Mouse (Mus musculus): ENCODE results near the gene Rab30. TPM values are rescaled to one million over a fixed set of nuclear protein-coding genes. Genes with fewer than 3 reads are reported as not detected.

The Rab30 gene
- polyA plus RNA-seq, 1 experiment, result 1.1 TPM

- 70% methylated on average over 5 of the region's 5 CpGs for WGBS
- DNase-seq (ENCODE audit: low read depth, low spot score), result no peak
These were observed 145.8 kb downstream of the Rab30 start for GRCm38 (mm10) chr7:92887230-92887629.

- no peak for DNase-seq (ENCODE audit: low read depth, low spot score)
- WGBS, result 26% methylated on average over 1 of the region's 1 CpGs
These were observed 148.8 kb downstream of the Rab30 start for GRCm38 (mm10) chr7:92890211-92890610.

- WGBS, result 14% methylated on average over 4 of the region's 4 CpGs
- DNase-seq (ENCODE audit: low read depth, low spot score), result no peak
These were observed 149.3 kb downstream of the Rab30 start for GRCm38 (mm10) chr7:92890618-92891230.

GRCm38 (mm10) chr7:92893478-92893877 lies 152.1 kb downstream of the Rab30 start:
- no peak for DNase-seq (ENCODE audit: low read depth, low spot score)
- WGBS, result 20% methylated on average over 3 of the region's 3 CpGs

Other genes starting within 250 kb of the Rab30 start
- gene Ccdc90b, start 180.5 kb upstream of the Rab30 start, polyA plus RNA-seq (2012; rRNA removed), result 4.7 and 5.4 TPM in 2 replicates
- 0.30 and 0.36 TPM in 2 replicates for gene Ankrd42, start 104.5 kb upstream of the Rab30 start, polyA plus RNA-seq (2012; rRNA removed)
- 9.9 and 12.3 TPM in 2 replicates for gene Pcf11, start 71.7 kb upstream of the Rab30 start, polyA plus RNA-seq (2012; rRNA removed)
- gene Ddias, start 132.6 kb downstream of the Rab30 start, polyA plus RNA-seq (2012; rRNA removed), result 0.49 and 0.55 TPM in 2 replicates
- 11.8 and 12.2 TPM in 2 replicates for gene Prcp, start 132.9 kb downstream of the Rab30 start, polyA plus RNA-seq (2012; rRNA removed)